Mouse (Mus musculus) induced T-regulatory cell, adult 2 months (primary cell): ENCODE data around the gene Kcnj5.
A peak's percentile ranks its signal among the peaks of the same experiment; 100 is the strongest.

ENCODE experiments used
- DNase-seq: peaks from one replicate; pipeline ENCODE4 v3.0.0-alpha.2; 2012; ENCODE audit warnings: low read depth

Gene Kcnj5

GRCm38 (mm10) chr9:32344051-32344450, at the start of gene Kcnj5:
Gene Kcnj5 (minus strand): TSS chr9:32344350.
- no peak for DNase-seq

- DNase-seq: no peak
Observed at GRCm38 (mm10) chr9:32392716-32393115, 48.6 kb upstream of the Kcnj5 start.

- DNase-seq: no peak
Observed at GRCm38 (mm10) chr9:32391701-32392100, 47.6 kb upstream of the Kcnj5 start.

- DNase-seq: no peak
Observed at GRCm38 (mm10) chr9:32391092-32391491, 46.9 kb upstream of the Kcnj5 start.

- DNase-seq: peak; percentile 70
Observed at GRCm38 (mm10) chr9:32388120-32388519, 44.0 kb upstream of the Kcnj5 start.

GRCm38 (mm10) chr9:32384906-32385305, 40.8 kb upstream of the Kcnj5 start:
- no peak for DNase-seq

- DNase-seq: no peak
Observed at GRCm38 (mm10) chr9:32376863-32377590, 32.9 kb upstream of the Kcnj5 start.

- DNase-seq: no peak
Observed at GRCm38 (mm10) chr9:32376031-32376430, 31.9 kb upstream of the Kcnj5 start.

- DNase-seq: no peak
Observed at GRCm38 (mm10) chr9:32373656-32374055, 29.5 kb upstream of the Kcnj5 start.

- no peak for DNase-seq
Observed at GRCm38 (mm10) chr9:32372202-32372601, 28.1 kb upstream of the Kcnj5 start, which contains the start of gene Kcnj1. Gene Kcnj1 (plus strand): TSS chr9:32372493.

- DNase-seq: no peak
Observed at GRCm38 (mm10) chr9:32369388-32369787, 25.2 kb upstream of the Kcnj5 start.

- no peak for DNase-seq
Observed at GRCm38 (mm10) chr9:32368812-32369211, 24.7 kb upstream of the Kcnj5 start.

- DNase-seq: no peak
Observed at GRCm38 (mm10) chr9:32360770-32361169, 16.6 kb upstream of the Kcnj5 start.

GRCm38 (mm10) chr9:32350332-32350731, 6.2 kb upstream of the Kcnj5 start:
- DNase-seq: peak; percentile 76

- peak; percentile 10 for DNase-seq
Observed at GRCm38 (mm10) chr9:32349344-32349743, 5.2 kb upstream of the Kcnj5 start.

GRCm38 (mm10) chr9:32348096-32348495, 3.9 kb upstream of the Kcnj5 start:
- DNase-seq: no peak

- DNase-seq: no peak
Observed at GRCm38 (mm10) chr9:32344489-32344888, 339 bp upstream of the Kcnj5 start.

GRCm38 (mm10) chr9:32342929-32343328, 1.2 kb downstream of the Kcnj5 start:
- DNase-seq: no peak

GRCm38 (mm10) chr9:32340831-32341230, 3.3 kb downstream of the Kcnj5 start:
- no peak for DNase-seq

GRCm38 (mm10) chr9:32335389-32336150, 8.6 kb downstream of the Kcnj5 start:
- no peak for DNase-seq

GRCm38 (mm10) chr9:32331162-32331561, 13.0 kb downstream of the Kcnj5 start:
- no peak for DNase-seq

GRCm38 (mm10) chr9:32328777-32329176, 15.4 kb downstream of the Kcnj5 start:
- no peak for DNase-seq

GRCm38 (mm10) chr9:32323610-32324009, 20.5 kb downstream of the Kcnj5 start:
- DNase-seq: no peak
